Mouse (Mus musculus) WW6 (cell line): ENCODE measurements around the gene Aup1.

ENCODE experiments used
- DNase-seq: peaks from one replicate; pipeline ENCODE4 v3.0.0-alpha.2; 2013; ENCODE audit warnings: low read depth, low spot score

The Aup1 gene

DNA sequence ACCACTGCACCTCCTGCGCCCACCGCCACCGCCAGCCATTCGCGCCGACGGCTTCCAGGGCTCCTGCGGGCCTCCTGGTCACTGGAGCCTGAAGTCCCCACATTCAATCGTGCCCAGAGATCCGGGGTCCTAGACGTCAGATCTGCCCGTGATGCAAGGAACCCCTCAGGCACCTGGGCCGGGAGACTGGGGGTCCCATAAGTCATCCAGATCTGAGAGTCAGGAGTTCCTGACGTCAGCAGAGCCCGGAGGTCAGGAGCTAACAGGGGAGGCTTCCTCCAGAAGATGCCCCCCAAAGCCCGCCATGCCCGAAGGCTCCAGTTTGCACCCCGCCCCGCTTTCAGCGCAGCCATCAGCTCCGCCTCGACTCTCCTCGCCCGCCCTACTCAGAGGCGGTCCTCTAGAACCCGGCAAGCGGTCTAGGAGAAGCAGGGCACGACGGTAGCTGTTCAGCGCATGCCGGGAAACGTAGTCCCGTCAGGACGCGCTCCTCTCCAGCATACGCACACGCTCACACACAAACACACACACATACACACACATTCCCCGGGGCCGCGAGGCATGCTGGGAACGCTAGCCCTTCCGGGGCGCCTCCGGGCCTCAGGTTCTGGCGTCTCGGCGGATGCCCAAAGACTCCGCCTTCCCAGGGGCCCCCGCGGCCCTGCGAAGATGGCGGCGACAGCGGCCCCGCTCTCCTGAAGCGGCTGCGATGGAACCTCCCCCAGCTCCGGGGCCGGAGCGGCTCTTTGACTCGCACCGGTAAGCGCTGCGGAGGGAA lies at the start of gene Aup1:
TSS of gene Aup1 (plus strand) at position 448 of the 778 bp plus-strand sequence.
- peak; percentile 94 for DNase-seq

DNA sequence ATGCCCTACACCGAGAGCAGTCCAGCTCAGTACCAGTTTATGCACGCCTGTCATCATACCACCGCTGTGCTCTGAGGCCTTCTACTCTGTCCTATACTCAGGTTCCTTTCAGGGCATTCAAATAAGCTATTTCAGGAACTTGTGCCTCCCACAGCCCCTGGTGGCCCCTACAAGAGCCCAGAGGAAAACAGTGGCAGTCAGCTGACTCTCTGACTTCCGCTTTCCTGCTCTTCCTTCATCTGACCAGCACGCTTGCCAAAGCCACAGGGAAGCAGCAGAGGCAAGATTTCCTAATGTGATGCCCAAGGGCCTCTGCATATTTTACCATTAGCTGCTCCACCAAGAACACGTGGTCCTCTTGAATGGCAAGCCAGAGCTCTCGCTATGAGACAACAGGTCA lies 49.4 kb upstream of the Aup1 start:
- DNase-seq, result no peak

DNA sequence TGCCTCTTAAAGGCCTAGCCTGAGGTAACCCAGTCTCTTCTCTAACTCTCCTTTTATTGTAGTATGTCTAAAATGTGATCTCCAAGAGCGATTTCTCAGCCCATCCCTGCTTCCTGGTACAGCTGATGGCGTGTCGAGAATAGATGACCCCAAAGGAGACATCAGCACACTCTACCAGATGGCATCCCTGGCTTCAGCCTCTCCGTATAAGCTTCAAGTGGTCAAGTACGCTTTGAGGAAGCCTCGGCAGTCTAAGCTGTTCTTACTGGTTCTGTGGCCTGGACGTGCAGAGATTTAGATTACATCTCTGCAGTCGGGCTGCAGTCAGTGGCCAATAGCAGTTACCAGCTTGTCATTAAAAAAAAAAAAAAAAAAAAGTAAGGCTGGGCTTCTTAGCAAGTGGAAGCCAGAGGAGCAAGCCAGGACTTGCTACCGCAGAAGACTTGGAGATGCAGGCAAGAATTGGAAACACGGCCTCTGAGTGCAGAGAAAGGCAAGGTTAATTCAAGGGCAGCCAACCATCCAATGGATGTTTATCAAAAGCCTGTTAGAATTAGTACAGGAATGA lies 48.8 kb upstream of the Aup1 start:
- DNase-seq, result no peak

DNA sequence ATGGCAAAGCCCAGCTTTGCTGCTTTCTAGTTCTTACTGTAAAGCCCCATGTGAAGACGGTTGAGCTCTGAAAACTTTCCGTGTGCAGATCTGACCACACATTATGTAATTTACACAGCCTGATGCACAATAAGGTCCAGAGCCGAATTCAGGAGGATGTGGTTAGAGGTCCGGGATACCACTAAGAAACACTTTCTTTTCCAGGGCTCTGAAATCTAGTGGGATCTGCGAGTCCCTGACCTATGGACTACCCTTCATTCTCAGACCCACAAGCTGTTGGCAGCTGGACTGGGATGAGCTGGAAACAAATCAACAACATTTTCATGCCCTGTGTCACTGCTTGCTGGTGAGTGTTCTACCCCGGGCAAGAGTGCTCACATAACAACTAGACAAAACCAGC lies 48.2 kb upstream of the Aup1 start:
- DNase-seq, result no peak

DNA sequence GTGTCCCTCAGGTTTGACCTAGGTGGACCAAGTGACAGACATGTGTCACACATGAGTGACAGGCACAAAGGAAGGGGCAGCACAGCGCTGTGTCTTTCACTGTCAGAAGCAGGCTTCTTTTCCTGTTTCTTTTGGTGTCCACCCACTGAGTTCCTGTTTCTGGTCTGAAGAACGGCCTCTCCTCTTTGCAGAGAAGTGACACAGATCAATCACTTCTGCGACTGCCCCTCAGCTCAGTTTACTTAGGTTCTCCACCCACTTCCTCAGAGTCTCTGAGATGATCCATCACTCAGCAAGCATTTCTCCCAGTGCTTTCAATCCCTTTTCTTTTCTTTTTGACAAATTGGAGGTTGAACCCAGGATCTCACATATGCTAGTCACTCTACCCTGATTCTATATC lies 45.7 kb upstream of the Aup1 start:
- no peak for DNase-seq

DNA sequence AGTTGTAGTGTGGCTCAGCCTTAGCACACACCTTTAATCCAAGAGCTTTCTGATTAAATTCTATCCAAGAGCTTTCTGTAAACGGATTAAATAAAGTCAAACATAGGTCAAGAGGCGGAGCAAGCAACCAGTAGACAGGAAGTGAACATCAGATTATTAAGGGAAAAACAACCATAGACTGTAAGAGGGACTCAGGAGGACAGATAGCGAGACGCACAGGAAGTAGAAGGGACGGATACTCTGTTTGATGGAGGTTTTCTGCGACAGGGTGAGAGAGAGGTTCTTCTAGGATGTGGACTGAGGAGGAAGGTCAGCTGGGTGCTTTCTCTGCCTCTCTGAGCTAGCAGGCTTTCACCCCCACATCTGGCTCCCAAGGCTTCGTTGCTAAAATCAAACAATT lies 44.3 kb upstream of the Aup1 start:
- DNase-seq, result no peak

DNA sequence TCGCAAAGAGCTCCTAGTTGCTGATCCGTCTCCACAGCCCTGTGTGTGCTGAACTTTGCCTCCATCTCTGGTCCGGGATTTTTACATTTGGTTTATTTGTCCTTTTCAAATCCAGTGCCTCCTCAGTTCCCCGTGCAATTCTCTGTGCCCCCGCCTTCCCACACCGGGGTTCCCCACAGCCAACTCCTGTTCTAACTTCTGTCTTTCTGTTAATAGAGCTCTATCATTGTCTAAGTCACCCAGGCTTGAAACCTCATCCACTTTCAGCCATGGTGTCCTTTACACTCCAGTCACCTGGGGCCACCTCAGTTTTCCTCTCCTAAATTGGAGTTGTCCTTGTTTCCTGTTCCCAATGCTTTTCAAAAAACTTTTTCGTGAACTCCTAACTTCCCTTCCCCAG lies 43.1 kb upstream of the Aup1 start:
- no peak for DNase-seq

DNA sequence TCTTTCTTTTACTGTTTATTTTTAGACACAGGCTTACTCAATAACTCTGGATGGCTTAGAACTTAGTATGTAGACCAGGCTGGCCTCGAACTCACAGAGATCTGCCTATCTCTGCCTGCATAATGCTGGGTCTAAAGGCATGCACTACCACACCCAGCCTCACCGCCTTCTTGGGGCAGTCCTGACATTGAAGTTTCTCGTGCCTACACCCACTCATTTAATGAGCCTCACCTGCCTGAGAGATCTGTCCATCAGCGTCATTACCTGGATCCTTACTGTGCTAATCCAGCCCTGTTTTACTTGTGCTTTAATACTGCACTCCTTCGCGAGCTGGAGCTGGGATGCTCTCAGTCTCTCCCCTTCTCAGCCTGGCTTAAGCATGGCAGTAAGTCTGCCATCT lies 42.6 kb upstream of the Aup1 start:
- DNase-seq, result no peak

DNA sequence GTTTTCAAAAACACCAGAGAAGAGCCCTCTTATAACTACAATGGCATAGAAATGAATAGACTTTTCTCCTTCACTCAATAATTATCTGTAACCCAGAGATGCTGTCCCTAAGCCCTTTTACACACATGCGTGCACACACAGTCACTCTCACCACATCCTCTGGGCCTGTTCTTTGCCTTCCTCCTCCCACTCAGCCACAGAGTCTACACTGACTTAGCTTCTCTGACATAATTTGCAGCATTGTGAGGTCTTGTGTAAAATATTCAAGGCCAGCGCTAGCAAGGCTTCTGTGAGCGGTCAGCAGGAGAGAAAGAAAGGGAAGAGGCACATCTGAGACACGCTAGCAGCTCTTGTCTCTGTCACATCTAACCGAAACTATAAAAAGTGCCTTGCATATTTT lies 40.9 kb upstream of the Aup1 start:
- DNase-seq, result no peak

DNA sequence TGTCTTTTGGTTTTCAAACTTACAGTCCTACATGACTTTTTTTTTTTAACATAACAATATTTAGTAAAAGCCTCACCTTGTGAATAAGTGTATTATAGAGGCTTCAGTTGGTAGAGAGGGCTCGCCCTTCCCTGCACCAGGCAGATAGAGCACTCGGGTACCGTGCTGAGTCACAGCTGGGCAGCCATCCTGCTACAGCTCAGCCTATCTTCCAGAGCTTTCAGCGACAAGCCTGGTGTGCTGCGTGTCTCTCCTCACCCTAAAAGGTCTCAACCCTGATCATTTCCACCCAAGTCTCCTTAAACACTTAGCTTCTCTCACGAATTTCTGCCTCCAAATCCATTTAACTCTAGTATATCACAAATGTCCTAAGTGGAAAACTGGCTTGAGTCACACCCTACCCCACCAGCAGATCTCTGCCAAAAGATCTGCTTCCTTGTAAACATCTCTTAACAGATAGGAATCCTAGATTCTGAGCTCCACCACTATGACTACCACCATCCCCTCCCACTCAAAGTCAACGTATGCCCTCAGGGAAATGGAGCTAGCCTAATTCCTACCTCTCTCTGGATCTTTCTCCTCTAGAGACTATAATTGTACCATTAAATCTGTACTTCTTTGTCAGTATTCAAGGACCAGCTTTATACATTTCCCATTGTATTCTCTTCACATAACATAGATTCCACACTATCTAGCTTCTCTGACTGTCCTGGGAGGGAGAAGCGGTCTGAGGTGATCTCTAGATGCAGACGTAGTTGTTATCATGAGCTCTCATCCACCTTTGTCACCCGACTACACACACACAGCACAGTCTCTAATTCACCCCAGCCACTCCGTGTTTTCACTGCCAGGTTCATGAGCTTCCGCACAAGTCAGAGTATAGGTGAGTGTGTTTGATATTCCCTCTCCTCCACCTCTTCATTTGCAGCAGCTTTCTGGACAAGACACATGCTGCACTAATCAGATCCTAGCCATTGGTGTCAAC lies 39.5 kb upstream of the Aup1 start:
- no peak for DNase-seq

DNA sequence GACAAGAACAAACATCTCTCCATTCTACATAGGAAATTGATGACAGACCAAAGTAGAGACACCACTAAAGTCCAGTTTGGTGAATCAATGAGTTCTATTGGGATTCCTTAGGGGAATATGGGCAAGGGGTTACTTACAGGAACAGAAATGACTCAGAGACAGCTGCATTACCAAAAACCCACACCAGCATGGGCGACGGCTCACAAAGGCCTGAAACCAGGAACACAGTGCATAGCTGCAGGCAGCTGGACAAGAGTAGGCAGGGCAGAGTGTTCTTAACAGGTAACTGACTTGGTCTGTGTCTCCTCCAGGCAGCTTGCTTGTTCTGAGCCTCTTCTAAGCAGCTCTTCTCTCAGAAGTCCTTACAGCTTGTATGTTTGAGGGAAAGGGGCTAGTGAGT lies 38.6 kb upstream of the Aup1 start:
- DNase-seq, result no peak

DNA sequence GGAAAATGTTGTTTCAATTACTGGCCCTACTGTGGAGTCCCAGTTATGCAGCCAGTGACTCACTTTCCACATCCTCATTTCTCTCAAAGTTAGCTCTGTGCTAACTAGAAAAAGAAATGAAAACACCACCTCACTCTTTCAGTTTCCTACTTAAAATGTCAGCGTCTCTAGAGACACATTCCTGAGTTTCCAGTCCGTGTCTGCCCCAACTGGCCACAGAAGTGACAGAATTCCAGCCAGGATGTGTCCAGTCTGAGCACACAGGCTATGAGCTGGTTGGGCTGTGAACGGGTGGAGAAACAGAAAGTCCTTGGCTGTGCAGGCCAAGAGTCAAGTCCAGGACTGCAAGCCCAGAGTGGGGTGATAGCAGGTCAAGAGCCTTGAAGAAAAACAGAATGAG lies 37.1 kb upstream of the Aup1 start:
- DNase-seq, result no peak

DNA sequence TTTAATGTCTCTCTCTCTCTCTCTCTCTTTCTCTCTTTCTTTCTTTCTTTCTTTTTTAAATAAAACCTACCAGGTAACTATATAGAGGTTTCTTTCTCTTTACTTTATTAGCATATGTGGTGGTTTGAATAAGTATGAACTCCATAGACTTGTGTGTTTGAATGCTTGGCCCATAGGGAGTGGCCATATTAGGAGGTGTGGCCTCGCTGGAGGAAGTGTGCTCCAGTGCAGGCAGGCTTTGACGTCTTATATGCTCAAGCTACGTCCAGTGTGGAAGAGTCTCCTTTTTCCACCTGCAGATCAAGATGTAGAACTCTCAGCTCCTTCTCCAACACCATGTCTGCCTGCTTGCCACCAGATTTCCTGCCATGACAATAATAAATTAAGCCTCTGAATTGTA lies 35.3 kb upstream of the Aup1 start:
- DNase-seq, result no peak

DNA sequence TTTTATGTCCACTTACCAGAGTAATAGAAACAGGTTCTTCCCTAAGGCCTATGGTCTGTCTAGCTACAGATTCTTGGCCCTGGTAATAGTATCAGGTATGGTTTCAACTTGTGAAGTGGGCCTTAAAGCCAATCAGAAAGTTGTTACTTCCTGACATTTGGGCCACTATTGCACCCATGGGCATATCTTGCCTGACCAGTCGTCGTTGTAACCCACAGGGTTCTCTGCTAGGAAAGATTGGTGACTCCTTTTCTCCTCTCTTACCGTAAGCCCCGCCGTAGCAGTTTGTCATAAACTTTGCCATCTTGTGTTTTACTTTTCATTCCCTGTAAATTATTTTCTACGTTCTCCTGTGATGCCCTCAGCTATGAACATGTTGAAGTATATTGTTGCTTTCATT lies 34.2 kb upstream of the Aup1 start:
- no peak for DNase-seq

DNA sequence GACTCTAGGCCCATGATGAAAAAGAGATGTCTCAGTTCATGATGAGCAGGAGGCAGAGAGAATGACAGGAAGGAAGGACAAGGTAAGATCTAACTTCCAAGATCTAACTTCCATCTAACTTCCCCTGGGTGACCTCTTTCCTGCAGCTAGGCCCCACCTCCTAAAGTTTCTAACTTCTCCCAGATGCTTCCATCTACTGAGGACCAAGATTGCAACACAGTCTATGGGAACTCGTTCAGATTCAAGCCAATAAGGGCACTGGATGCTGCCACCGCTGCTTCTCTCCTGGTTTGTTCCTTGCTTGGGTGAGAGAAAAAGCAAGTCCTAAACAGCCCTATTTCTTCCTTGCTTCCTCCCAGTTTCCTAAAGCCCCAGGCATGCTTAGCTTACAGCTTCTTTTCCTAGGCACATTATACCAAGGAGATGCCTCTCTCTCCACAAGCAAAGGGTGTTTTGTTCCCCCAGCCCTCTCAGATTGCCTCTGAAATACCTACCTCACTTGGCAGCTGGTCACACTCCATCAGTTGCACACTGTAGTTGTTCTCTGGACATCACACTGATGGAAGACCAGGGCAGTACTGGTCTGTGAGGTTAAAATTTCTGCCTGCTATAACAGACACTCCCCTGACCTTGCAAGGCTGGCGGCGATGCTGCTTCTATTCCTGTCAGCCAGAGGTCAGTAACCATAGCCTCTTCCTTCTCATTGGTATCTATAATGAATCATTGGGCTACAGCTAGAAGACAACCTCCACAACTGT lies 33.3 kb upstream of the Aup1 start:
- DNase-seq, result no peak

DNA sequence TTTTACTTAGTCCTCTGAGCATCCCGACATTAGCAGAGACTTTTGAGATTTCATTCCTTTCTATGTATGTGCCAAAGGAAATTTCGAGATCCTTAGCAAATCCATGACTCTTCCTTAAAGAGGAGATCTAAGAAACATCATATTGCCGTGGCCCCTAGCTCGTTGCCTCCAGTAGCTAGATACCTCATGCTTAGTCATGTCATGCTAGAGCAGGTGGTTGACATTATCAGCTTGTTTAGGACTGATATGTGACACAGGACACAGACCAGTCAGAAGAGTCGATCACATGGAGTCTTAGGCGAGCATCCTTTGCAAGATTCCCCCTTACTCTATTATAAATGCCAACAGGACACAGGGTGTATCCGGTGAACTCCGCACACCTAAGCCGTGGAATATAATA lies 31.3 kb upstream of the Aup1 start:
- DNase-seq, result no peak

DNA sequence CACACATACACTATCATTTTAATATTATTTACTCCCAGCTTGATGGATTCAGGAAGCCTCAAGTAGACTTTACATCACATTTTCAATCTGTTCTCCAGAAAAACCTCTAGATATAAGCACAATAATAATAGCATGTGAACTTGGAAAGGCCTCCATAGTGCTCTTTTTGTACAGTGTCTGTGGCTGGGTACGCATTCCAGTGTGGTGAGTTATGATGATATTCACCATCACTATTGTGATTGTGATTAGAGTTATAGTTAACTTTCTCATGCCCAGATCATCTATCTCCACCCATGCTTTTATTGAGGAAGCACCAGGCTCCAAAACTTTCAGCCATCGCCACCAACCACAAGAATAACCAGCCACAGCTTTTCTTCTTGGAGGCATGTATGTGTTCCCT lies 30.5 kb upstream of the Aup1 start:
- DNase-seq, result no peak

DNA sequence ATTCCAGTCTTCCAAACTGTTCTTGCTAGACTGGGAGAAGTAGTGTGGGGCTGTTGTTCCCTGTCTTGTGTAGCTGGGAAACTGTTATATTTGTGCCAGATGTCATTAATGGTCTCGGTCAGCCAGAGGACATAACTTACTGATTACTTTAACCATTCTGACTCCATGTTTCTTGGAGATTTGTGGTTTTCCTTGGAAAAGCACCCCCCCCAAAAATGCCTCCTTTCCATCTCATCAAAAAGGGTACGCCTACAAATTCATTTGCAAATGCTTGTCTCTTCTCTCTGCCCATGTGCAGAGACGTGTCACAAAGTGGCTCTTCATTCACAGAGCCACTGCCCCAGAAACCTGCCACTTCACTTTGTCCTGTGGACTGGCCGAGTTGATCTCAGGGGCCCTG lies 29.9 kb upstream of the Aup1 start:
- no peak for DNase-seq

DNA sequence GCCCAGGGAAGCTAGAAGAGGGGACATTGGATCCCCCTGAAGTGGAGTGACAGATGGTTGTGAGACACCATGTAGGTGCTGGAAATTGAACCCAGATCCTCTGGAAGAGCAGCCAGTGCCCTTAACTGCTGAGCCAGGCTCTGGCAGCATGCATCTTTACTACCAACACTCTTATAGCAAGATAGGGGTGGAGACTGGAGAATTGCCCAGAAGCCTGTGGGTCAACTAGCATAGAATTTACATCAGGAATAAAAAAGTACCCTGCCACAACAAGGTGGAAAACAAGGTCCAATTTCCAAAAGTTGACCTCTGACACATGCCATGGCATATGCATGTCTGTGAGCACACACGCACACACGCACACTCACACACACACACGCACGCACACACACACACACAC lies 29.1 kb upstream of the Aup1 start:
- no peak for DNase-seq

DNA sequence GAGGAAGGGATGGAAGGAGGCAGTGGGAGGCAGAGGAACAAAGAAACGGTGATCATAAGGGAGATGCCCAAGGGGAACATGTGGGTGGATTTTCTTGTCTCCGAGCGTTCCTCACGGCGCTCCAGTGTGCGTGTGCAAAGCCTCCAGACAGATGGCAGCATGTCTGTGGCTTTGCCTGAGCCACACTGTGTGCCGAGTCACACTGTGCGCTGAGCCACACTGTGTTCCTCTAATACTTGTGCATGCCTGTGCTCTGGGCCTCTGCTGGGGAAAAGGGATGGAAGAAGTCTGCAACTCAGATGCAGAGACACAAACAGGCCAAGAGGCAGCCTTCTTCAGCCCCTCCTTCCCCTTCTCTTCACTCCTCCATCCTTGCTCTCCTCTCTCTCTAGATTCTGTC lies 27.0 kb upstream of the Aup1 start:
- no peak for DNase-seq

DNA sequence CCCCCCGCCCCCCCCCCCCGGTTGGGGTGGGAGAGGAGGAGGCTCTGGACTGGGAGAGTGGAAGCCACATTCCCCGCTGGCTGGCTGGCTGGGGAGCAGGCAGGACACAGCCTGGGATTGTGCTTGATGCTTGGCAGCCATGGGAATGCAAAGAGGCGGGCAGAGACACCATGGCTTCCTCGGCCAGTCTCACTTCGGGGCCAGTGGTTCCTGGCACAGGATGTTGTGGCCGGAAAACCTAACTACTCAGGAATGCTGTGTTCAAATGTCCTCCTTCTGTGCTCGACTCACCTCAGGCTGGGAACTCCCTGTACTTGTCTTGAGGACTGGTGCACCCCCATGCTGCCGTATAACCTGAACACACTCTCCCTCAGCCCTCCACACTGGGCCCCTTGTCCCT lies 26.6 kb upstream of the Aup1 start:
- no peak for DNase-seq

DNA sequence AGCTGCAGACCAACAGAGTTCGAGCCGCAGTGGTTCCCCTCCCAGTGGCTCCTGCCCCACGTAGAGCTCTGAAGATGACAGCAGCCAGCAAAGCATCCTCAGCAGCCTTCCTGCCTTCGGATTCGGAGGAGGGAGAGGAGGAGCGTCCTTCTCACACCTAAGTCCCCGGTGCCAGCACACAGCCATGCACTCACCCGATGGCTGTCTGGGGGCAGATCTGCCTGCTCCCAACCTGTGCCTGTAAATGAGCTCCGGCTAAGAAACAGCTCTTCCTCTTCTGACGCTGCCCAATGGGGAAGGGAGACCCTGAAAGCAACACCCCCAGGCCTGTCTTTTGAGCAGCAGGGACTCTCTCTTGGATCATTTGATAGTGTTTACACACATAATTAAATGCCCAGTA lies 24.5 kb upstream of the Aup1 start:
- no peak for DNase-seq
